Mouse (Mus musculus): ENCODE measurements around the gene Gm11733. TPM values are rescaled to one million over a fixed set of nuclear protein-coding genes. Genes with fewer than 3 reads are reported as not detected.

Gm11733 gene
- polyA plus RNA-seq (2017; shearing (Covaris generic)), result not detected

GRCm38 (mm10) chr11:117484198-117484597 is at the start of gene Gm11733:
Gene Gm11733, plus strand, starts transcription at chr11:117484368.

Other genes with a start within 250 kb of the Gm11733 start
- 8.4 TPM for gene Tnrc6c, start 169.9 kb downstream of the Gm11733 start, polyA plus RNA-seq (2017; shearing (Covaris generic))